Mouse (Mus musculus) heart, adult 2 months (tissue): Measurements from ENCODE around the gene Shld2.

ENCODE experiments used
- CTCF ChIP-seq: fragments of 200-600 bp; IDR thresholded peaks from 2 replicates; pipeline ENCODE4 v1.8.1; 2022; ENCODE audit warnings: antibody characterized with exemption, mild to moderate bottlenecking, moderate library complexity
- EP300 ChIP-seq: fragments of 200-500 bp; IDR thresholded peaks from 2 replicates; pipeline ENCODE4 v1.6.1; 2011; ENCODE audit warnings: low read depth, low read length, control low read depth; ENCODE audit not compliant: insufficient read depth
- POLR2A ChIP-seq: fragments of 200-500 bp; IDR thresholded peaks from 2 replicates; pipeline ENCODE4 v1.6.1; 2011; ENCODE audit warnings: mild to moderate bottlenecking, low read depth, low read length, control low read depth; ENCODE audit not compliant: insufficient read depth

GRCm38 (mm10) chr14:34297634-34298033, 12.7 kb downstream of the Shld2 start:
- TF ChIP-seq CTCF (no peak), EP300 (no peak), POLR2A (no peak)
